Mouse (Mus musculus): ENCODE data around the gene Chn1. TPM values are rescaled to one million over a fixed set of nuclear protein-coding genes. Genes with fewer than 3 reads are reported as not detected.

Chn1 gene
- polyA plus RNA-seq, 1 experiment from 2014 or later = 26.9 TPM

- Histone ChIP-seq H3K27me3 (replicated peaks; ENCODE audit: insufficient read depth, low read length) (no peaks in the 10 kb centered on the region), H3K9ac (replicated peaks; ENCODE audit: low read depth) (no peak overlapping the region), H3K4me2 (replicated peaks; ENCODE audit: low read depth, low read length) (peak overlapping the region; percentile 44), H3K9me3 (ENCODE audit: low read length) (no peaks in the 10 kb centered on the region), H3K27ac (ENCODE audit: low read length) (no peak overlapping the region), H3K4me1 (ENCODE audit: insufficient read depth, low read depth, low read length) (peaks cover 14% of the 10 kb centered on the region; the same call in 1 of the 2 replicates), H3K36me3 (ENCODE audit: insufficient read depth, low read length) (no peaks in the 10 kb centered on the region), H3K4me3 (ENCODE audit: low read depth, low read length) (no peak overlapping the region)
- TF ChIP-seq CTCF (IDR thresholded peaks at IDR 0.05) (no peak), EP300 (IDR thresholded peaks at IDR 0.05) (no peak)
- DNase-seq (ENCODE audit: low spot score) (peak; percentile 62), ATAC-seq (no peak; the same call in 1 of the 2 replicates)
- 8% methylated on average over 7 of the region's 9 CpGs for WGBS
These were observed 178.4 kb downstream of the Chn1 start for GRCm38 (mm10) chr2:73596786-73597185.

- 64% methylated on average over 5 of the region's 5 CpGs for WGBS
These were observed 178.8 kb downstream of the Chn1 start for GRCm38 (mm10) chr2:73596326-73596725.

GRCm38 (mm10) chr2:73593101-73593439 lies 182.1 kb downstream of the Chn1 start:
- TF ChIP-seq CTCF (IDR thresholded peaks at IDR 0.05) (no peak), EP300 (IDR thresholded peaks at IDR 0.05) (no peak)
- Histone ChIP-seq H3K27me3 (replicated peaks; ENCODE audit: insufficient read depth, low read length) (no peaks in the 10 kb centered on the region), H3K4me3 (ENCODE audit: low read depth, low read length) (no peak overlapping the region), H3K36me3 (ENCODE audit: insufficient read depth, low read length) (no peaks in the 10 kb centered on the region), H3K4me1 (ENCODE audit: insufficient read depth, low read depth, low read length) (peaks cover 18% of the 10 kb centered on the region; the same call in 1 of the 2 replicates), H3K9ac (replicated peaks; ENCODE audit: low read depth) (no peak overlapping the region), H3K27ac (ENCODE audit: low read length) (peak overlapping the region; percentile 87), H3K4me2 (replicated peaks; ENCODE audit: low read depth, low read length) (peak overlapping the region; percentile 44), H3K9me3 (ENCODE audit: low read length) (no peaks in the 10 kb centered on the region)
- DNase-seq (ENCODE audit: low spot score) (no peak), ATAC-seq (no peak)
- 42% methylated on average over 2 of the region's 2 CpGs for WGBS

More at GRCm38 (mm10) chr2:73596326-73596725, 178.8 kb downstream of the Chn1 start:
- no peak overlapping the region for H3K27ac ChIP-seq (ENCODE audit: low read length)
- DNase-seq (ENCODE audit: low spot score) (no peak), ATAC-seq (no peak)
- no peaks in the 10 kb centered on the region for H3K36me3 ChIP-seq (ENCODE audit: insufficient read depth, low read length)
- no peak for TF ChIP-seq EP300 (IDR thresholded peaks at IDR 0.05)
- no peak for TF ChIP-seq CTCF (IDR thresholded peaks at IDR 0.05)
- H3K4me2 ChIP-seq (replicated peaks; ENCODE audit: low read depth, low read length) = peak overlapping the region; percentile 44
- no peaks in the 10 kb centered on the region for H3K27me3 ChIP-seq (replicated peaks; ENCODE audit: insufficient read depth, low read length)
- H3K9me3 ChIP-seq (ENCODE audit: low read length) = no peaks in the 10 kb centered on the region
- H3K9ac ChIP-seq (replicated peaks; ENCODE audit: low read depth) = no peak overlapping the region
- peaks cover 16% of the 10 kb centered on the region; the same call in 1 of the 2 replicates for H3K4me1 ChIP-seq (ENCODE audit: insufficient read depth, low read depth, low read length)
- H3K4me3 ChIP-seq (ENCODE audit: low read depth, low read length) = no peak overlapping the region

- Histone ChIP-seq H3K4me2 (replicated peaks; ENCODE audit: low read depth, low read length) (peak overlapping the region; percentile 44), H3K9ac (replicated peaks; ENCODE audit: low read depth) (no peak overlapping the region), H3K27ac (ENCODE audit: low read length) (peak overlapping the region; percentile 87), H3K27me3 (replicated peaks; ENCODE audit: insufficient read depth, low read length) (no peaks in the 10 kb centered on the region), H3K4me1 (ENCODE audit: insufficient read depth, low read depth, low read length) (peaks cover 18% of the 10 kb centered on the region; the same call in 1 of the 2 replicates), H3K9me3 (ENCODE audit: low read length) (no peaks in the 10 kb centered on the region), H3K4me3 (ENCODE audit: low read depth, low read length) (peak overlapping the region; percentile 9; the same call in 1 of the 2 replicates), H3K36me3 (ENCODE audit: insufficient read depth, low read length) (no peaks in the 10 kb centered on the region)
- 20% methylated on average over 14 of the region's 14 CpGs for WGBS
- DNase-seq (ENCODE audit: low spot score) = peak; percentile 89
- peak; percentile 91 for ATAC-seq
- TF ChIP-seq CTCF (IDR thresholded peaks at IDR 0.05) = no peak
- TF ChIP-seq EP300 (IDR thresholded peaks at IDR 0.05) = peak; percentile 16; the same call in 1 of the 2 replicates
These were observed 182.7 kb downstream of the Chn1 start for GRCm38 (mm10) chr2:73592231-73593100.

- ATAC-seq (no peak), DNase-seq (ENCODE audit: low spot score) (peak; percentile 38)
- Histone ChIP-seq H3K36me3 (ENCODE audit: insufficient read depth, low read length) (no peaks in the 10 kb centered on the region), H3K9ac (replicated peaks; ENCODE audit: low read depth) (no peak overlapping the region), H3K4me3 (ENCODE audit: low read depth, low read length) (no peak overlapping the region), H3K27me3 (replicated peaks; ENCODE audit: insufficient read depth, low read length) (no peaks in the 10 kb centered on the region), H3K27ac (ENCODE audit: low read length) (peak overlapping the region; percentile 87; the same call in 1 of the 2 replicates), H3K9me3 (ENCODE audit: low read length) (no peaks in the 10 kb centered on the region), H3K4me2 (replicated peaks; ENCODE audit: low read depth, low read length) (no peak overlapping the region), H3K4me1 (ENCODE audit: insufficient read depth, low read depth, low read length) (peaks cover 14% of the 10 kb centered on the region; the same call in 1 of the 2 replicates)
- 40% methylated on average over 6 of the region's 6 CpGs for WGBS
- no peak for TF ChIP-seq EP300 (IDR thresholded peaks at IDR 0.05)
- no peak for TF ChIP-seq CTCF (IDR thresholded peaks at IDR 0.05)
These were observed 183.9 kb downstream of the Chn1 start for GRCm38 (mm10) chr2:73591246-73591645.

- DNase-seq (ENCODE audit: low spot score) (peak; percentile 37), ATAC-seq (no peak)
- Histone ChIP-seq H3K4me3 (ENCODE audit: low read depth, low read length) (no peak overlapping the region), H3K27me3 (replicated peaks; ENCODE audit: insufficient read depth, low read length) (no peaks in the 10 kb centered on the region), H3K9me3 (ENCODE audit: low read length) (no peaks in the 10 kb centered on the region), H3K4me1 (ENCODE audit: insufficient read depth, low read depth, low read length) (peaks cover 14% of the 10 kb centered on the region; the same call in 1 of the 2 replicates), H3K36me3 (ENCODE audit: insufficient read depth, low read length) (no peaks in the 10 kb centered on the region), H3K4me2 (replicated peaks; ENCODE audit: low read depth, low read length) (no peak overlapping the region), H3K27ac (ENCODE audit: low read length) (0 out of 2 replicates have a peak overlapping the region, but pooled peaks have one; percentile 51), H3K9ac (replicated peaks; ENCODE audit: low read depth) (no peak overlapping the region)
- TF ChIP-seq CTCF (IDR thresholded peaks at IDR 0.05) (no peak), EP300 (IDR thresholded peaks at IDR 0.05) (no peak)
- WGBS = 12% methylated on average over 12 of the region's 12 CpGs
These were observed 185.0 kb downstream of the Chn1 start for GRCm38 (mm10) chr2:73590106-73590505.
